Mouse (Mus musculus) limb, embryonic 12.5 days (tissue): ENCODE data around the gene 2310061I04Rik. TPM values are rescaled to one million over a fixed set of nuclear protein-coding genes. Genes with fewer than 3 reads are reported as not detected.

Source experiments
- ATAC-seq: fragments of 200-750 bp; cut with Nextera tagmentation; 2 replicates; pipeline ENCODE4 v1.8.0; 2017; ENCODE audit warnings: low read depth, moderate TSS enrichment; ENCODE audit not compliant: insufficient number of reproducible peaks, insufficient read depth, low FRiP score, low TSS enrichment
- H3K27ac ChIP-seq: fragments of 300-500 bp; sonication (generic); 2 replicates; pipeline ENCODE4 v1.5.1; 2016; ENCODE audit warnings: mild to moderate bottlenecking, moderate library complexity
- H3K27me3 ChIP-seq: fragments of 300-500 bp; sonication (generic); 2 replicates; pipeline ENCODE4 v1.6.1; 2016; ENCODE audit warnings: mild to moderate bottlenecking, moderate library complexity
- H3K36me3 ChIP-seq: fragments of 300-500 bp; sonication (generic); 2 replicates; pipeline ENCODE4 v1.6.1; 2016; ENCODE audit warnings: mild to moderate bottlenecking, moderate library complexity
- H3K4me1 ChIP-seq: fragments of 300-500 bp; sonication (generic); replicated peaks from 2 replicates; pipeline ENCODE4 v1.6.1; 2016
- H3K4me2 ChIP-seq: fragments of 300-500 bp; sonication (generic); 2 replicates; pipeline ENCODE4 v1.6.1; 2016; ENCODE audit warnings: mild to moderate bottlenecking, moderate library complexity
- H3K4me3 ChIP-seq: fragments of 300-500 bp; sonication (generic); replicated peaks from 2 replicates; pipeline ENCODE4 v1.5.1; 2016; ENCODE audit warnings: mild to moderate bottlenecking
- H3K9ac ChIP-seq: fragments of 300-500 bp; sonication (generic); replicated peaks from 2 replicates; pipeline ENCODE4 v1.6.1; 2016; ENCODE audit warnings: mild to moderate bottlenecking, moderate library complexity
- H3K9me3 ChIP-seq: fragments of 300-500 bp; sonication (generic); 2 replicates; pipeline ENCODE4 v1.6.1; 2016; ENCODE audit warnings: mild to moderate bottlenecking, moderate library complexity
- WGBS: fragments of 180-500 bp; shearing (Covaris S2); methylation state at CpG from one replicate; pipeline ENCODE4 v1.1.7; 2016; 5-methylcytosine and 5-hydroxymethylcytosine counted together
- polyA plus RNA-seq: library from polyadenylated mRNA; unstranded; fragments of >200 nt; fragmentation: Nextera tagmentation; extraction: Ambion mirVana; gene quantifications from 2 replicates; pipeline ENCODE4 v1.2.1, GENCODE M21; 2016

2310061I04Rik gene
- polyA plus RNA-seq, 1 experiment from 2014 or later = 18.6 TPM

DNA sequence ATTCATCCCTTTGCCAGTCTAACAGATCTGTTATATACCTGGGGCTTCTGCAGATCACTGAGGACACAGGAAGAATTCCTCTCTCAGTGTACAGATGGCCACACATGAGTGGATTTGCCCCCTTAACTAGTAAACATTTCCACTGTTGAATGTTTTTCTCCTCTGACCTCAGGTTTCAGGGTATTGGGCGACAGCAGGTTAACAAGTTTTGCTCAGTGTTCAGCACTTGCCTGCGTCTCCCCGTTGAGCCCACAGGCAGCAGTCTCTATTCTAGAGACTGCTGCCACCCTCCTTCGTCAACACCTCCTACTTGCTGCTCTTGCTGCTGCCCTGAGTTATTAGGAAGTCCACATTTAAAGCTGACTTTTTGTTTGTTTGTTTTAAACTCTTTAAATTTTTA, 24.5 kb upstream of the 2310061I04Rik start:
- no peak overlapping the region for H3K4me3 ChIP-seq
- H3K36me3 ChIP-seq = peaks cover 42% of the 10 kb centered on the region
- no peak for ATAC-seq
- no peak overlapping the region for H3K4me2 ChIP-seq
- no peaks in the 10 kb centered on the region for H3K27me3 ChIP-seq
- no peak overlapping the region for H3K9ac ChIP-seq
- H3K4me1 ChIP-seq = peaks cover 21% of the 10 kb centered on the region
- 92% methylated on average over 4 of the region's 4 CpGs for WGBS
- H3K9me3 ChIP-seq = no peaks in the 10 kb centered on the region
- H3K27ac ChIP-seq = no peak overlapping the region

GRCm38 (mm10) chr17:35920862-35921562, 23.8 kb upstream of the 2310061I04Rik start:
- H3K4me3 ChIP-seq = no peak overlapping the region
- H3K9me3 ChIP-seq = no peaks in the 10 kb centered on the region
- H3K36me3 ChIP-seq = peaks cover 35% of the 10 kb centered on the region
- H3K4me2 ChIP-seq = no peak overlapping the region
- no peak overlapping the region; the same call in 1 of the 2 replicates for H3K9ac ChIP-seq
- no peaks in the 10 kb centered on the region for H3K27me3 ChIP-seq
- H3K27ac ChIP-seq = peak overlapping the region; percentile 96; the same call in 1 of the 2 replicates
- WGBS = 76% methylated on average over 5 of the region's 5 CpGs
- H3K4me1 ChIP-seq = peaks cover 21% of the 10 kb centered on the region
- ATAC-seq = no peak

- 0 out of 2 replicates have a peak overlapping the region, but pooled peaks have one; percentile 70 for H3K4me3 ChIP-seq
- H3K9me3 ChIP-seq = no peaks in the 10 kb centered on the region
- no peak for ATAC-seq
- peak overlapping the region; percentile 96 for H3K27ac ChIP-seq
- peaks cover 29% of the 10 kb centered on the region for H3K36me3 ChIP-seq
- no peaks in the 10 kb centered on the region for H3K27me3 ChIP-seq
- peaks cover 24% of the 10 kb centered on the region for H3K4me1 ChIP-seq
- WGBS = 88% methylated on average over 1 of the region's 1 CpGs
- H3K9ac ChIP-seq = no peak overlapping the region; the same call in 1 of the 2 replicates
- H3K4me2 ChIP-seq = peak overlapping the region; percentile 87
Measured at GRCm38 (mm10) chr17:35920384-35920783, 23.2 kb upstream of the 2310061I04Rik start.

DNA sequence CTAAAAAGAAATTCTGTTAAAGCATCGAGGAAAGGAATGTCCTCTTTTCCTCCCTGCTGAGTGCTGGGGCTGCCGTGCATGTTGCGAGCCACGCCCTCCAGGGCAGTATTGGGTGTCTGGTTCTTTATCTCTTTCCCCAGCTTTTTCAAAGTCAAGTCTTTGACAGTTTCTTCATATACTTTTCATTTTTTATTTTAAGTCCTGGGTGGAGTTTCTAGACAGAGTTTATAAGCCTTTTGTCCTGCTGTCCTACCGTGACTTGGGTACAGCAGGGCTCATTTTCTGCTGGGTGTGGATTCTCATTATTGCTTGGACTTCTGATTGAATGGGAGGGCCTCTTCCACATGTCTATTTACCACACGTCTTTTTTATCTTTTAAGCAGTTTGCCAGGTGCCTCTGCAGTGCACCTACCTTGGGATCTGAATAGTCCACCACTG, 22.7 kb upstream of the 2310061I04Rik start:
- H3K4me1 ChIP-seq = peaks cover 26% of the 10 kb centered on the region
- H3K4me3 ChIP-seq = peak overlapping the region; percentile 70
- no peak for ATAC-seq
- no peaks in the 10 kb centered on the region for H3K27me3 ChIP-seq
- peak overlapping the region; percentile 87 for H3K4me2 ChIP-seq
- no peaks in the 10 kb centered on the region for H3K9me3 ChIP-seq
- peak overlapping the region; percentile 96 for H3K27ac ChIP-seq
- H3K9ac ChIP-seq = no peak overlapping the region; the same call in 1 of the 2 replicates
- peaks cover 24% of the 10 kb centered on the region for H3K36me3 ChIP-seq
- WGBS = 58% methylated on average over 6 of the region's 6 CpGs

DNA sequence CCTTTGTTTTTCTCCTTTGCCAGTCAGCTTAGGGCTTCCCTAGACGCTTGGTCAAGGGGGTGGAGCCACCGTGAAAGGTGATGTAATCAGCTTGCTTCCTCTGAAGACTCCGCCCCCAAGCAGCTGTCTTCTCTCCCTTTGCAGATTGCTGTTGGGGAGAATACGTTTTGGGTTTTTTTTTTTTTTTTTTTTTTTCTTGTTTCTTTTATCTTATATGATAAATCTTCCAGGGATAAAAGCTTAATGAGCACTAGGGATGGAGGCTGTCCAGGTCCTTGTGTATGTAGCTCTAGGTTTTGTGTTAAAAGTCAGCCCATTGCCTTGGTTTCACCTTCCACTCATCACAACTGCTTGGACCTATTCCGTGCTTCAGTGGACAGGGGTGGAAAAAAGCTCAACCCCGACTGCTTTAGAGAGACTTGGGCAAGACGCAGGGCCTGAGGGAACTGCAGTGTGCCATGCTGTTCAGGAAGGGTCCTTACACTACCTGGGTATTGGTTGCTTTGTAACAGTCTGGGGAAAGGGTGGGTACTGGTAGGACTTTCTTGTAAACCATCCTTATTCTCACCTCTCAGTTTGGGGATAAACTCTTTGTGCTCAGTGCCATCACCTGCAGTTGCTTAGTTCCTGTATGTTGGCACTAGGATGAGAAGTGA, 22.0 kb upstream of the 2310061I04Rik start:
- 23% methylated on average over 7 of the region's 7 CpGs for WGBS
- peak overlapping the region; percentile 87 for H3K4me2 ChIP-seq
- H3K9me3 ChIP-seq = no peaks in the 10 kb centered on the region
- peaks cover 26% of the 10 kb centered on the region for H3K4me1 ChIP-seq
- H3K27ac ChIP-seq = peak overlapping the region; percentile 96
- H3K36me3 ChIP-seq = peaks cover 22% of the 10 kb centered on the region
- H3K27me3 ChIP-seq = no peaks in the 10 kb centered on the region
- peak; percentile 30; the same call in 1 of the 2 replicates for ATAC-seq
- peak overlapping the region; percentile 70 for H3K4me3 ChIP-seq
- peak overlapping the region; percentile 94 for H3K9ac ChIP-seq

- Histone ChIP-seq H3K36me3 (peaks cover 22% of the 10 kb centered on the region), H3K4me1 (peaks cover 26% of the 10 kb centered on the region), H3K27me3 (no peaks in the 10 kb centered on the region), H3K4me2 (peak overlapping the region; percentile 87), H3K4me3 (peak overlapping the region; percentile 70), H3K9ac (peak overlapping the region; percentile 94), H3K9me3 (no peaks in the 10 kb centered on the region), H3K27ac (peak overlapping the region; percentile 96)
- no peak for ATAC-seq
- WGBS = 0% methylated on average over 11 of the region's 11 CpGs
Measured at GRCm38 (mm10) chr17:35918276-35919059, 21.2 kb upstream of the 2310061I04Rik start.

DNA sequence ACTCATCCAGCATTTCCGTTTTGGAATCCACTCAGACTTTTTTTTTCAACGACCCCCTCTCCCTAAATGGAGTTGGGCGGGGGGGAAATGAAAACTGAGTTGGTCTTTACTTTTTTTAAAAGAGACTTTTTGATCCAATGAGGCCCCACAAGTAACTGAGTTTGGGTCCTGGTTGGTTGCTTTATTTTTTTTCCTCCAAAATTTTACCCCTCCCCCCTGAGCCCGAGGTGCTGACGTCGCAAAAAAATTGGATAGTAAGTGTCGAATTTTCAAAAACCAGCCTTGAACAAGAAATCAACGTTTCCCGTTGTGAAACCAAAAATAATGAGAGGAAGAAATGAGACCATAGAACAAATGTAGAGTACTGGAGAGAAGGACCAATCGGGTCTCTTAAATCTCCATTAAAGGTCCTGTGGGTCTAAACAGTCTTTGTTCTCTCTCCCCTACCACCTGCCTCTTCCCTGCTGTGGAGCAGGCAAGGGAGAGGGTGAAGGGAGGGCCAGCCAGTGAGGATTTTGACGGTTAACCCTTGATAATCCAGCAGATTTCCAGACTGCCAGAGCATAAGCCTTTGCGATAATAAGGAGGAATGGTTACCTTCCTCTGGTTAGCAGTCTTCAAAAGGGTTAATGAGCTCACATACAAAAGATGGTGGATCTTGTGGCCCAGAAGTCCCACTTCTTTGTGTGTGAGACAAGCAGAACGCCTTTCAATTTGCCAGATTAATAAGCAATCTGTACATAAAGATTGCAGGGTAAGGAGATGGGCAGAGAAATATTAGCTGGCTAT, 20.4 kb upstream of the 2310061I04Rik start:
- no peaks in the 10 kb centered on the region for H3K9me3 ChIP-seq
- under 1% methylated on average over 13 of the region's 13 CpGs for WGBS
- peak overlapping the region; percentile 94 for H3K9ac ChIP-seq
- peak overlapping the region; percentile 96 for H3K27ac ChIP-seq
- H3K4me1 ChIP-seq = peaks cover 26% of the 10 kb centered on the region
- H3K4me3 ChIP-seq = peak overlapping the region; percentile 70
- no peaks in the 10 kb centered on the region for H3K27me3 ChIP-seq
- no peak for ATAC-seq
- H3K36me3 ChIP-seq = peaks cover 25% of the 10 kb centered on the region
- peak overlapping the region; percentile 87 for H3K4me2 ChIP-seq

- Histone ChIP-seq H3K4me3 (peak overlapping the region; percentile 70), H3K27ac (peak overlapping the region; percentile 96), H3K9ac (peak overlapping the region; percentile 94), H3K36me3 (peaks cover 30% of the 10 kb centered on the region), H3K27me3 (no peaks in the 10 kb centered on the region), H3K9me3 (no peaks in the 10 kb centered on the region), H3K4me2 (peak overlapping the region; percentile 87), H3K4me1 (peaks cover 26% of the 10 kb centered on the region)
- ATAC-seq = no peak
- under 1% methylated on average over 8 of the region's 8 CpGs for WGBS
Measured at GRCm38 (mm10) chr17:35917143-35917462, 19.9 kb upstream of the 2310061I04Rik start.

GRCm38 (mm10) chr17:35916297-35917142, 19.3 kb upstream of the 2310061I04Rik start, which contains the start of the genes Mrps18b and Ppp1r10:
Gene Mrps18b, minus strand, starts transcription at chr17:35916389.
Gene Ppp1r10, plus strand, starts transcription at chr17:35916434.
- Histone ChIP-seq H3K27ac (peak within 1 kb of the TSS; percentile 96), H3K9me3 (no peaks in the 10 kb centered on the region), H3K4me3 (peak within 1 kb of the TSS; percentile 70), H3K9ac (peak within 1 kb of the TSS; percentile 94), H3K4me2 (peak within 1 kb of the TSS; percentile 87), H3K27me3 (no peaks in the 10 kb centered on the region), H3K4me1 (peaks cover 26% of the 10 kb centered on the region), H3K36me3 (peaks cover 34% of the 10 kb centered on the region)
- WGBS = under 1% methylated on average over 83 of the region's 83 CpGs
- peak; percentile 94 for ATAC-seq
